Mouse (Mus musculus): Measurements from ENCODE around the gene Synm. TPM values are rescaled to one million over a fixed set of nuclear protein-coding genes. Genes with fewer than 3 reads are reported as not detected.

Gene Synm
- total and polyA plus RNA-seq, 3 experiments: 0.01 TPM; not detected in 2

- Histone ChIP-seq H3K4me1 (ENCODE audit: control insufficient read depth in 1 of 2, insufficient read depth in 2 of 2, low read length in 2 of 2) (no peaks in the 10 kb centered on the region), H3K4me3 (ENCODE audit: control insufficient read depth in 1 of 2, insufficient read depth in 1 of 2, low read depth in 2 of 2, low read length in 2 of 2) (no peak overlapping the region)
- DNase-seq (ENCODE audit: low read depth, low spot score): no peak
These were observed 71.3 kb downstream of the Synm start for GRCm38 (mm10) chr7:67688281-67688680.

GRCm38 (mm10) chr7:67686545-67686944 lies 73.0 kb downstream of the Synm start:
- H3K79me2 ChIP-seq (ENCODE audit: control insufficient read depth, insufficient read depth, low read length, poor library complexity): no peaks in the 10 kb centered on the region
- no peaks in the 10 kb centered on the region for H3K9me3 ChIP-seq (replicated peaks; ENCODE audit: insufficient read depth, low read length)
- H3K4me1 ChIP-seq (ENCODE audit: control insufficient read depth in 1 of 2, insufficient read depth in 2 of 2, low read length in 2 of 2): no peaks in the 10 kb centered on the region
- H3K9ac ChIP-seq (ENCODE audit: control insufficient read depth, low read depth, low read length, poor library complexity, severe bottlenecking): no peak overlapping the region
- no peak for DNase-seq (ENCODE audit: low read depth, low spot score)
- TF ChIP-seq ELF1 (IDR thresholded peaks at IDR 0.05; ENCODE audit: low read depth, low read length): no peak
- no peak for TF ChIP-seq JUND (IDR thresholded peaks at IDR 0.05; ENCODE audit: low read depth, low read length)
- no peak for TF ChIP-seq POLR2AphosphoS5 (IDR thresholded peaks at IDR 0.05; ENCODE audit: borderline replicate concordance, low read depth, low read length)
- TF ChIP-seq MYC (IDR thresholded peaks at IDR 0.05; ENCODE audit: low read depth, low read length): no peak
- no peak for TF ChIP-seq USF1 (IDR thresholded peaks at IDR 0.05; ENCODE audit: low read depth, low read length)
- no peak for TF ChIP-seq ZNF384 (IDR thresholded peaks at IDR 0.05; ENCODE audit: low read depth, low read length)
- no peak for TF ChIP-seq NELFE (IDR thresholded peaks at IDR 0.05; ENCODE audit: low read depth, low read length)
- TF ChIP-seq SMC3 (IDR thresholded peaks at IDR 0.05; ENCODE audit: low read depth, low read length): no peak
- no peak for TF ChIP-seq USF2 (IDR thresholded peaks at IDR 0.05; ENCODE audit: borderline replicate concordance in 1 of 2, insufficient read depth in 1 of 2, low read depth in 1 of 2, low read length in 2 of 2)
- TF ChIP-seq MEF2A (IDR thresholded peaks at IDR 0.05; ENCODE audit: extremely low read depth, insufficient replicate concordance, low read depth, low read length, poor library complexity, severe bottlenecking): no peak
- TF ChIP-seq ZKSCAN1 (IDR thresholded peaks at IDR 0.05; ENCODE audit: low read depth, low read length): no peak
- TF ChIP-seq CHD2 (IDR thresholded peaks at IDR 0.05; ENCODE audit: low read length): no peak
- no peak for TF ChIP-seq UBTF (IDR thresholded peaks at IDR 0.05; ENCODE audit: borderline replicate concordance, insufficient read depth, low read depth, low read length)
- no peak for TF ChIP-seq ETS1 (IDR thresholded peaks at IDR 0.05; ENCODE audit: low read depth, low read length)
- no peaks in the 10 kb centered on the region for H3K27me3 ChIP-seq (ENCODE audit: control insufficient read depth in 1 of 2, insufficient read depth in 2 of 2, low read length in 2 of 2)
- no peaks in the 10 kb centered on the region for H3K36me3 ChIP-seq (ENCODE audit: control insufficient read depth in 1 of 2, insufficient read depth in 2 of 2, low read length in 2 of 2)
- no peak overlapping the region for H3K27ac ChIP-seq (ENCODE audit: control insufficient read depth, low read depth, low read length)
- no peak overlapping the region for H3K4me3 ChIP-seq (ENCODE audit: control insufficient read depth in 1 of 2, insufficient read depth in 1 of 2, low read depth in 2 of 2, low read length in 2 of 2)

More at GRCm38 (mm10) chr7:67688281-67688680, 71.3 kb downstream of the Synm start:
- Histone ChIP-seq H3K9me3 (replicated peaks; ENCODE audit: insufficient read depth, low read length) (no peaks in the 10 kb centered on the region), H3K27me3 (ENCODE audit: control insufficient read depth in 1 of 2, insufficient read depth in 2 of 2, low read length in 2 of 2) (no peaks in the 10 kb centered on the region), H3K36me3 (ENCODE audit: control insufficient read depth in 1 of 2, insufficient read depth in 2 of 2, low read length in 2 of 2) (no peaks in the 10 kb centered on the region), H3K9ac (ENCODE audit: control insufficient read depth, low read depth, low read length, poor library complexity, severe bottlenecking) (no peak overlapping the region), H3K27ac (ENCODE audit: control insufficient read depth, low read depth, low read length) (no peak overlapping the region), H3K79me2 (ENCODE audit: control insufficient read depth, insufficient read depth, low read length, poor library complexity) (no peaks in the 10 kb centered on the region)
- TF ChIP-seq JUND (IDR thresholded peaks at IDR 0.05; ENCODE audit: low read depth, low read length) (no peak), CHD2 (IDR thresholded peaks at IDR 0.05; ENCODE audit: low read length) (no peak), ELF1 (IDR thresholded peaks at IDR 0.05; ENCODE audit: low read depth, low read length) (no peak), MAX (IDR thresholded peaks at IDR 0.05; ENCODE audit: low read length) (no peak), MAFK (IDR thresholded peaks at IDR 0.05; ENCODE audit: borderline replicate concordance, low read depth, low read length) (no peak), POLR2AphosphoS2 (IDR thresholded peaks at IDR 0.05; ENCODE audit: low read length) (no peak), ZKSCAN1 (IDR thresholded peaks at IDR 0.05; ENCODE audit: low read depth, low read length) (no peak), TAL1 (IDR thresholded peaks at IDR 0.05; ENCODE audit: low read length) (no peak), GATA1 (IDR thresholded peaks at IDR 0.05; ENCODE audit: low read depth, low read length) (no peak), NRF1 (IDR thresholded peaks at IDR 0.05; ENCODE audit: insufficient read depth, low read depth, low read length, poor library complexity, severe bottlenecking) (no peak), MYC (IDR thresholded peaks at IDR 0.05; ENCODE audit: low read depth, low read length) (no peak), USF1 (IDR thresholded peaks at IDR 0.05; ENCODE audit: low read depth, low read length) (no peak), POLR2A (IDR thresholded peaks at IDR 0.05; ENCODE audit: control insufficient read depth in 1 of 2, insufficient read depth in 1 of 2, low read depth in 1 of 2, low read length in 2 of 2, poor library complexity in 1 of 2) (no peak), BHLHE40 (IDR thresholded peaks at IDR 0.05; ENCODE audit: borderline replicate concordance, low read depth, low read length) (no peak), MAZ (IDR thresholded peaks at IDR 0.05; ENCODE audit: low read depth, low read length) (no peak), RCOR1 (IDR thresholded peaks at IDR 0.05; ENCODE audit: low read depth, low read length) (no peak)

Data from MEL (cell line).